Mouse (Mus musculus) myocyte (in vitro differentiated cells): ENCODE results near the gene Commd8.

Experiments
- CEBPB ChIP-seq: IDR thresholded peaks from 2 replicates; pipeline ENCODE4 v1.6.1; 2011; ENCODE audit warnings: mild to moderate bottlenecking, moderate library complexity; ENCODE audit not compliant: poor library complexity, insufficient read depth, severe bottlenecking
- E2F4 ChIP-seq: IDR thresholded peaks from one replicate; pipeline ENCODE4 v1.6.1; 2011; ENCODE audit warnings: mild to moderate bottlenecking, control low read depth, moderate library complexity; ENCODE audit not compliant: insufficient read depth
- MAX ChIP-seq: IDR thresholded peaks from one replicate; pipeline ENCODE4 v1.6.1; 2011; ENCODE audit warnings: low read depth, mild to moderate bottlenecking, control low read depth
- MYOG ChIP-seq, 3 experiments: IDR thresholded peaks; one replicate each; pipeline ENCODE4 v1.6.1; 2011; ENCODE audit warnings: control low read depth in 2 of 3, low read depth in 2 of 3, mild to moderate bottlenecking in 2 of 3; ENCODE audit not compliant: insufficient read length in 2 of 3, control insufficient read depth in 1 of 3, insufficient read depth in 1 of 3
- POLR2A ChIP-seq: IDR thresholded peaks from one replicate; pipeline ENCODE4 v1.6.1; 2011; ENCODE audit warnings: low read depth, mild to moderate bottlenecking, control low read depth, moderate library complexity; ENCODE audit not compliant: insufficient read length
- POLR2AphosphoS2 ChIP-seq: IDR thresholded peaks from one replicate; pipeline ENCODE4 v1.6.1; 2011; ENCODE audit warnings: low read depth, control low read depth; ENCODE audit not compliant: insufficient read length
- TCF3 ChIP-seq: IDR thresholded peaks from one replicate; pipeline ENCODE4 v1.6.1; 2011; ENCODE audit warnings: low read depth, control low read depth; ENCODE audit not compliant: insufficient read length

GRCm38 (mm10) chr5:72182804-72183203 is 14.8 kb upstream of the Commd8 start:
- TF ChIP-seq POLR2A = no peak
- no peak for TF ChIP-seq CEBPB
- no peak for TF ChIP-seq MAX
- no peak for TF ChIP-seq POLR2AphosphoS2
- no peak for TF ChIP-seq E2F4
- no peak for TF ChIP-seq TCF3
- no peak for TF ChIP-seq MYOG (IDR thresholded peaks at IDR 0.05; ENCODE audit: control insufficient read depth in 1 of 3, insufficient read depth in 1 of 3, insufficient read length in 2 of 3, low read depth in 2 of 3)
